Mouse (Mus musculus): ENCODE data around the gene Lefty1. TPM values are rescaled to one million over a fixed set of nuclear protein-coding genes. Genes with fewer than 3 reads are reported as not detected.

Lefty1 gene
- polyA plus RNA-seq, 1 experiment from 2014 or later: 6.1 TPM

- H3K27me3 ChIP-seq (ENCODE audit: control insufficient read depth, insufficient read depth, low read length): no peaks in the 10 kb centered on the region
- no peak overlapping the region for H3K4me2 ChIP-seq (replicated peaks; ENCODE audit: low read depth)
- no peaks in the 10 kb centered on the region for H3K4me1 ChIP-seq (replicated peaks; ENCODE audit: control insufficient read depth, insufficient read depth)
- no peak overlapping the region for H3K4me3 ChIP-seq (ENCODE audit: low read depth, low read length)
- WGBS: 88% methylated on average over 11 of the region's 11 CpGs
- DNase-seq (ENCODE audit: low spot score) (no peak), ATAC-seq (ENCODE audit: low FRiP score, low TSS enrichment) (no peak)
- H3K27ac ChIP-seq (replicated peaks): no peak overlapping the region
- H3K9me3 ChIP-seq (ENCODE audit: control insufficient read depth, low read length): no peaks in the 10 kb centered on the region
- TF ChIP-seq EP300 (optimal IDR thresholded peaks at IDR 0.05) (no peak), CTCF (IDR thresholded peaks at IDR 0.05; ENCODE audit: low read depth) (no peak)
- H3K36me3 ChIP-seq (ENCODE audit: control insufficient read depth, insufficient read depth, low read length): no peaks in the 10 kb centered on the region
- no peak overlapping the region for H3K9ac ChIP-seq (ENCODE audit: low read length)
Observed at GRCm38 (mm10) chr1:180916425-180916824, 18.4 kb upstream of the Lefty1 start.

GRCm38 (mm10) chr1:180917053-180917452, 17.8 kb upstream of the Lefty1 start:
- no peak overlapping the region for H3K27ac ChIP-seq (replicated peaks)
- no peaks in the 10 kb centered on the region for H3K36me3 ChIP-seq (ENCODE audit: control insufficient read depth, insufficient read depth, low read length)
- 17% methylated on average over 1 of the region's 1 CpGs for WGBS
- H3K4me3 ChIP-seq (ENCODE audit: low read depth, low read length): no peak overlapping the region
- TF ChIP-seq CTCF (IDR thresholded peaks at IDR 0.05; ENCODE audit: low read depth) (no peak), EP300 (optimal IDR thresholded peaks at IDR 0.05) (no peak)
- DNase-seq (ENCODE audit: low spot score): no peak
- H3K9me3 ChIP-seq (ENCODE audit: control insufficient read depth, low read length): no peaks in the 10 kb centered on the region
- no peak overlapping the region for H3K4me2 ChIP-seq (replicated peaks; ENCODE audit: low read depth)
- H3K27me3 ChIP-seq (ENCODE audit: control insufficient read depth, insufficient read depth, low read length): no peaks in the 10 kb centered on the region
- no peaks in the 10 kb centered on the region for H3K4me1 ChIP-seq (replicated peaks; ENCODE audit: control insufficient read depth, insufficient read depth)
- ATAC-seq (ENCODE audit: low FRiP score, low TSS enrichment): no peak
- no peak overlapping the region for H3K9ac ChIP-seq (ENCODE audit: low read length)

GRCm38 (mm10) chr1:180919686-180920085, 15.1 kb upstream of the Lefty1 start:
- Histone ChIP-seq H3K27ac (replicated peaks) (no peak overlapping the region), H3K9me3 (ENCODE audit: control insufficient read depth, low read length) (no peaks in the 10 kb centered on the region), H3K36me3 (ENCODE audit: control insufficient read depth, insufficient read depth, low read length) (no peaks in the 10 kb centered on the region), H3K4me1 (replicated peaks; ENCODE audit: control insufficient read depth, insufficient read depth) (no peaks in the 10 kb centered on the region), H3K27me3 (ENCODE audit: control insufficient read depth, insufficient read depth, low read length) (no peaks in the 10 kb centered on the region), H3K4me3 (ENCODE audit: low read depth, low read length) (no peak overlapping the region), H3K4me2 (replicated peaks; ENCODE audit: low read depth) (no peak overlapping the region), H3K9ac (ENCODE audit: low read length) (no peak overlapping the region)
- TF ChIP-seq EP300 (optimal IDR thresholded peaks at IDR 0.05) (no peak), CTCF (IDR thresholded peaks at IDR 0.05; ENCODE audit: low read depth) (peak; percentile 72)
- peak; percentile 62 for DNase-seq (ENCODE audit: low spot score)
- WGBS: 46% methylated on average over 8 of the region's 8 CpGs
- peak; percentile 50 for ATAC-seq (ENCODE audit: low FRiP score, low TSS enrichment)

- H3K9ac ChIP-seq (ENCODE audit: low read length): no peak overlapping the region
- WGBS: 68% methylated on average over 6 of the region's 6 CpGs
Observed at GRCm38 (mm10) chr1:180922273-180923048, 12.4 kb upstream of the Lefty1 start.

GRCm38 (mm10) chr1:180924737-180925136, 10.1 kb upstream of the Lefty1 start:
- ATAC-seq (ENCODE audit: low FRiP score, low TSS enrichment): no peak
- Histone ChIP-seq H3K9me3 (ENCODE audit: control insufficient read depth, low read length) (no peaks in the 10 kb centered on the region), H3K9ac (ENCODE audit: low read length) (no peak overlapping the region), H3K4me1 (replicated peaks; ENCODE audit: control insufficient read depth, insufficient read depth) (no peaks in the 10 kb centered on the region), H3K27me3 (ENCODE audit: control insufficient read depth, insufficient read depth, low read length) (no peaks in the 10 kb centered on the region; the same call in 1 of the 2 replicates), H3K27ac (replicated peaks) (no peak overlapping the region), H3K36me3 (ENCODE audit: control insufficient read depth, insufficient read depth, low read length) (no peaks in the 10 kb centered on the region), H3K4me2 (replicated peaks; ENCODE audit: low read depth) (no peak overlapping the region), H3K4me3 (ENCODE audit: low read depth, low read length) (no peak overlapping the region)
- no peak for TF ChIP-seq EP300 (optimal IDR thresholded peaks at IDR 0.05)
- TF ChIP-seq CTCF (IDR thresholded peaks at IDR 0.05; ENCODE audit: low read depth): no peak
- no peak for DNase-seq (ENCODE audit: low spot score)
- 49% methylated on average over 2 of the region's 2 CpGs for WGBS

More at GRCm38 (mm10) chr1:180922273-180923048, 12.4 kb upstream of the Lefty1 start:
- TF ChIP-seq CTCF (IDR thresholded peaks at IDR 0.05; ENCODE audit: low read depth): no peak
- no peaks in the 10 kb centered on the region for H3K36me3 ChIP-seq (ENCODE audit: control insufficient read depth, insufficient read depth, low read length)
- H3K4me3 ChIP-seq (ENCODE audit: low read depth, low read length): no peak overlapping the region
- DNase-seq (ENCODE audit: low spot score) (no peak), ATAC-seq (ENCODE audit: low FRiP score, low TSS enrichment) (no peak)
- no peaks in the 10 kb centered on the region for H3K27me3 ChIP-seq (ENCODE audit: control insufficient read depth, insufficient read depth, low read length)
- H3K9me3 ChIP-seq (ENCODE audit: control insufficient read depth, low read length): no peaks in the 10 kb centered on the region
- H3K4me2 ChIP-seq (replicated peaks; ENCODE audit: low read depth): no peak overlapping the region
- H3K27ac ChIP-seq (replicated peaks): no peak overlapping the region
- no peaks in the 10 kb centered on the region for H3K4me1 ChIP-seq (replicated peaks; ENCODE audit: control insufficient read depth, insufficient read depth)

GRCm38 (mm10) chr1:180926286-180926685, 8.5 kb upstream of the Lefty1 start:
- ATAC-seq (ENCODE audit: low FRiP score, low TSS enrichment) (peak; percentile 21; the same call in 1 of the 2 replicates), DNase-seq (ENCODE audit: low spot score) (no peak)
- no peaks in the 10 kb centered on the region for H3K4me1 ChIP-seq (replicated peaks; ENCODE audit: control insufficient read depth, insufficient read depth)
- TF ChIP-seq CTCF (IDR thresholded peaks at IDR 0.05; ENCODE audit: low read depth): no peak
- H3K36me3 ChIP-seq (ENCODE audit: control insufficient read depth, insufficient read depth, low read length): no peaks in the 10 kb centered on the region
- no peak overlapping the region for H3K4me3 ChIP-seq (ENCODE audit: low read depth, low read length)
- H3K4me2 ChIP-seq (replicated peaks; ENCODE audit: low read depth): no peak overlapping the region
- H3K9me3 ChIP-seq (ENCODE audit: control insufficient read depth, low read length): no peaks in the 10 kb centered on the region
- H3K9ac ChIP-seq (ENCODE audit: low read length): no peak overlapping the region
- no peak overlapping the region for H3K27ac ChIP-seq (replicated peaks)
- no peaks in the 10 kb centered on the region; the same call in 1 of the 2 replicates for H3K27me3 ChIP-seq (ENCODE audit: control insufficient read depth, insufficient read depth, low read length)
- 57% methylated on average over 4 of the region's 4 CpGs for WGBS
